Mouse (Mus musculus) cortical plate, adult 2 months (tissue): ENCODE measurements around the gene Plrg1. TPM values are rescaled to one million over a fixed set of nuclear protein-coding genes. Genes with fewer than 3 reads are reported as not detected.

Source experiments
- H3K27ac ChIP-seq: fragments of 200-500 bp; 2 replicates; pipeline ENCODE4 v1.5.1; 2012; ENCODE audit warnings: low read length, control low read depth, inconsistent platforms; ENCODE audit not compliant: insufficient read depth
- H3K4me1 ChIP-seq: fragments of 200-500 bp; 2 replicates; pipeline ENCODE4 v1.6.1; 2011; ENCODE audit warnings: low read length; ENCODE audit not compliant: control insufficient read depth, insufficient read depth
- H3K4me3 ChIP-seq: fragments of 200-500 bp; 2 replicates; pipeline ENCODE4 v1.5.1; 2011; ENCODE audit warnings: mild to moderate bottlenecking, low read length, control low read depth; ENCODE audit not compliant: insufficient read depth
- CTCF ChIP-seq: fragments of 200-500 bp; IDR thresholded peaks from 2 replicates; pipeline ENCODE4 v1.5.1; 2011; ENCODE audit warnings: mild to moderate bottlenecking, control low read depth, low read length; ENCODE audit not compliant: insufficient read depth; ENCODE audit errors: extremely low read depth
- POLR2A ChIP-seq: fragments of 200-500 bp; IDR thresholded peaks from 2 replicates; pipeline ENCODE4 v1.6.1; 2011; ENCODE audit warnings: mild to moderate bottlenecking, low read length, control low read depth; ENCODE audit not compliant: insufficient read depth; ENCODE audit errors: extremely low read depth
- polyA plus RNA-seq: library from polyadenylated mRNA; depleted of rRNA; stranded (reverse); fragments of >200 nt; gene quantifications from 2 replicates; pipeline ENCODE4 v1.2.3, GENCODE M21; 2012

The Plrg1 gene
- polyA plus RNA-seq, 1 experiment, result 45.0 TPM

DNA sequence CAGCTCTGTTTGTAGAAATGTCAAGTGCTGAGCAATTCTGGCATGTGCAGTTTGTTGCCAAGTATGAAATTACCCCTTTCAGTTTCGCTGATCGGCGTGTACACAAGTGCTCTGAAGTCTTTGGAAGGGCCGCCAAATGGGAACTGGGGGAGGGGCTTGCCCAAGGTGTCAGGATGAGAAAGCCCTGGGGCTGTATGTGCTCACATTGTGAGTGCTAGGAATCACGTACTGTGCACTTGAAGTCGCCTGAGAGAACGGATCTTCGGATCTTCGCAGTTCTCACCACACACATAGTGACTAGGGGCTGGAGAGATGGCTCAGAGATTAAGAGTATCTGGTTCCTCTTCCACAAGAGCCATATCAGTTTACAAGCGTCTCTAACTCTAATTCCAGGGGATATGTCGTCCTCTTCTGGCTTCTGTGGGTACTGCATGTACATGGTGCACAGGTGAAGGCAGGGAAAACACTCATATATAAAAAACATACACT is 25.3 kb downstream of the Plrg1 start:
- Histone ChIP-seq H3K4me3 (no peak overlapping the region), H3K4me1 (no peaks in the 10 kb centered on the region)
- peak; percentile 80 for TF ChIP-seq CTCF
- no peak for TF ChIP-seq POLR2A

DNA sequence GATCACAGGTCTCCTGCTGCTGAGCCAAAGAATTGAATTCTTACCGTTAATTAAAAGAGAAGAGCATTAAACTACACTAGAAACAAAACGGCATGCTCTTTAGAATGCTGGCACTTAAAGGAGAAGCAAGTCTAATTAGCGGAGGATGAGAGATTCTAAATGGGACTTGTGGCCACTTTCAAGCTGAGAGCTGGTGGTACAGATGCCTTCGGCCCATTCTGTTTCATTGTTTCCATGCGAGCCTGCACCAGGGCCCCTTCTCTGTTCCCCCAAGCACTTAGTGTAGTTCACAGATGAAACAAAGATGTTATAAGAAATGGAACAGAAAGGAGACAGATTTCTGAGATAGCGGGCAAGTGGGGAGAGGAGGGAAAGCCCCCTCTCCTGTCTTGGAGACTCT is 42.3 kb downstream of the Plrg1 start:
- H3K27ac ChIP-seq, result no peak overlapping the region
- TF ChIP-seq CTCF (no peak), POLR2A (no peak)
- H3K4me1 ChIP-seq, result no peaks in the 10 kb centered on the region
- H3K4me3 ChIP-seq, result no peak overlapping the region

More for the DNA sequence above, 25.3 kb downstream of the Plrg1 start:
- no peak overlapping the region for H3K27ac ChIP-seq

DNA sequence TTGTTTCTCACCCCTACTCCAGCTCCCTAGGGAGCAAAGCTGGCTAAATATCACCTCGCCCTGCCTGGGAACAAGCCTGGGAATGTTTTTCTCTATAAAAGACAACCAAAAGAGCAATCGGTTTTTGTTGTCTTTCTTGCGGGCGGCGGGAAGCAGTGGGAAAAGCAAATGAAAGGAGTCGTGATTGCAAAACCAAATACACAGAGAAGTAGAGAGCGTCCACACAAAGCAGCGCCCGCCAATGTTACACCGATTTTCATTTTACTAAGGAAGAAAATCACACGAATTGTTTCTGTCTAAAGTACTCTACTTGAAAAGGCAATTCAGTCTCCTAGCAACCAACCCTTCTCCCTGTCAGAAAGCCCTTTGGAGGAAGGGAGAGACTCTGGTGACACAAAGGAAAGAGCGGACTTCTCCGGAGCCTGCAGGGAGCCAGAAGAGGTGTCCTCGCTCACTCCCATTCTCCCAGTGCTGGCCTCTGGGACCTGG is 43.3 kb downstream of the Plrg1 start:
- TF ChIP-seq CTCF (no peak), POLR2A (no peak)
- Histone ChIP-seq H3K4me1 (no peaks in the 10 kb centered on the region), H3K4me3 (no peak overlapping the region), H3K27ac (no peak overlapping the region)

DNA sequence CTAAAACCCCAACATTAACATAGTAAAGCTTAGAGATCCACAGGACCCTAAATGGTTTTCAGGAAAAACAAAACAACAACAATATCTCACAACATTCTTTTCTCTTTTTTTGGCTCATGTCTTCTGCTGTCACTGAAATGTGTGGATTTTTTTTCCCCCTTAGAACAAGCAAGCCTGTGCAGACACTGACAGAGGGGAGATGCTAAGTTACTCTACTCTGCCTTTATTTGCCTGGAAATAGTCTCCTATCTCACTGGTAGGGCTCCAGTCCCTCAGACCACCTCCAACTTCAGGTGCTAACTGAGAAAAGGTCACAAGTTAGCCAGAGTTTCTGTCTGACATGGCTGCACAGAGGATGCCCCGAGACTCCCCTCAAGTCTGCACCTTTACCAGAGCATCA is 43.8 kb downstream of the Plrg1 start:
- no peak overlapping the region for H3K27ac ChIP-seq

DNA sequence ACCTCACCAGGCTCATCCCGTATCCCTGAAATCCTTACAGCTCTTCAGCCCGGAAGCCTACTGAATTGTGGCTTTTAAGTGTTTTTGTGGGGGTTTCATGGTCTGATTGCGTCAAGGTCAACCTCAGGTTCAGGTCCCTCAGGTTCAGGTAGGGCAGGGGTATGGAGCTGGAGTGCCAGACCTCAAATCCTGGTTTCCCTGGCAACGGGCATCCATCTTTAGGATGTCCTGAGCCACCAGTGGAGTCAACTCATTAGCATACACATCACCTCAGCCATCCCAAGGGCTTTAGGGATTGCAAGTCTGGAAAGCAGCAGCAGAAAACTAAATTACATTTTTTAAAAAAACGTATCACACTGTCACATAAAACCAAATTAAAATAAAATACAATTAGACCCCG is 44.3 kb downstream of the Plrg1 start:
- H3K4me3 ChIP-seq, result no peak overlapping the region
- no peak for TF ChIP-seq CTCF
- no peak for TF ChIP-seq POLR2A
- no peak overlapping the region for H3K27ac ChIP-seq
- no peaks in the 10 kb centered on the region for H3K4me1 ChIP-seq

More for the DNA sequence above, 43.8 kb downstream of the Plrg1 start:
- TF ChIP-seq CTCF (no peak), POLR2A (no peak)
- no peaks in the 10 kb centered on the region for H3K4me1 ChIP-seq
- H3K4me3 ChIP-seq, result no peak overlapping the region

DNA sequence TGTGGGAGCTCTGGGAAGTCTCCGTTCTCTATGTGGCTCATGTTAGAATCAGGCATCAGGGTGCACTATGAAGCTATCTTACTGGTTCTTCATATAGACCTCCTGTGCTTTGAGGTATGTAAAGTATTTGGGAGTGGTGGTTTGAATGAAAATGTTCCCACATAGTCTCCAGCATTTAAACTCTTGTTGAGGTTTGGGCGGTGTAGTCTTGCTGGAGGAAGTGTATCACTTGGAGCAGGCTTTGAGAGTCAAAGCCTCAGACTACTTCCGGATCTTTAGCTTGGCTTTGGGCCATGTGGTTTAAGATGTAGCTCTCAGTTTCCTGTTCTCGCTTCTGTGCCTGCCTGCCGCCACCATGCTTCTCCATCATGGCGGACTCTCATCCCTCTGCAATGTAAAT is 47.0 kb downstream of the Plrg1 start:
- no peak overlapping the region for H3K27ac ChIP-seq
- H3K4me1 ChIP-seq, result no peaks in the 10 kb centered on the region
- TF ChIP-seq POLR2A, result no peak
- TF ChIP-seq CTCF, result no peak
- no peak overlapping the region for H3K4me3 ChIP-seq

DNA sequence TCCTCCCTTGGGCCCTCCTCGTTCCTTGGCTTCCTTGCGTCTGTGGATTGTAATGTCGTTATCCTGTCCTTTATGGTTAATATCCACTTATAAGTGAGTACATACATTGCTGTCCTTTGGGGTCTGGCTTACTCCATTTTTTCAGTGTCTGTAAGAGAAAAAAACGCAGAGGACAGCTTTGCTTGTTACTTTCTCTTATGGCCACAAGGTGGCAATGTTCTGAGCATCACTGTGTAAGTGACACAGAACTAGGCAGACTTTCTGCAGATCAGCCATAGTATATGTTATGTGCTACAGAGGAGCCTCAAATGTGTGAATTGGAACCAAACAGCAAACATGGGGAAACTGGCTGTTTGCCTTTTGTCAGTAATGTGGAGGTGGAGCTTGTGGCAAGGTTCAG is 54.8 kb downstream of the Plrg1 start:
- Histone ChIP-seq H3K4me1 (peaks cover 8% of the 10 kb centered on the region), H3K27ac (no peak overlapping the region), H3K4me3 (no peak overlapping the region)
- TF ChIP-seq POLR2A, result no peak
- TF ChIP-seq CTCF, result peak; percentile 41; the same call in 1 of the 2 replicates

DNA sequence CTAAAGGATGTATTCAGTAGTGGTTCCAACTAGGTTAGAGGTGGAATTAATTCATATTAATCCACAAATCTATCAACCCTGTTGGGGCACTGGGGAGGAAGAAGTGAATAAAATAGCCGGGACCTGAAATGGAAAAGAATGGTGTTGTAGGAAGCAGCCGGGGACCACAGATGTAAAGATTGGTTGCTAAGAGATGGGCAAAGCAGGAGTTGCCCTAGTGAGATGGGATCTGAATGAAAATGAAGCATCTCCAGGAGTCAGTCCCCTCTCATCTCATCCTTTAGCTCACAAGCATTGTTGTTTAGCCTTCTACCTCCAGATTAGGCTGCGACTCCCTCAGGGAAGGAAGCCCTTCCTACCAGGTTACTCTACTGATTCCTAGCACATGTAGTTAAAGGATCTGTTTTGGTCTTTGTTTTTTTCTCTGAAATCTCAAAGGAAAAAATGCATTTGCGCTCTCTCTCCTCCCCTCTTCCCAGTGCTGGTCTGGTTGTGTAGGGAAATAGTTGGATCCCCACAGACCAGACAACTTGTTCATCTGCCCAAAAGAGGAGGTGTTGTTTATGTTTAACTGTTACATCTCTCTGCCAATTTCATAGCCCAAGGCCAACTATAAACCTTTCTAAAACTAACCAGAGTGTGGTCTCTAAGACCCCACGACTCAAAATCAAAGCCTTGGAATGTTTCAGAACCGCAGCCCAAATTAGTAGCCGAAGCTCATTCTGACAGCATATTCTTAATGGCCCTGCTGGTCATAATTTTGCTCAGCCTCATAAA is 56.4 kb downstream of the Plrg1 start:
- peaks cover 8% of the 10 kb centered on the region for H3K4me1 ChIP-seq
- no peak overlapping the region for H3K27ac ChIP-seq
- TF ChIP-seq POLR2A (no peak), CTCF (no peak)
- H3K4me3 ChIP-seq, result no peak overlapping the region

DNA sequence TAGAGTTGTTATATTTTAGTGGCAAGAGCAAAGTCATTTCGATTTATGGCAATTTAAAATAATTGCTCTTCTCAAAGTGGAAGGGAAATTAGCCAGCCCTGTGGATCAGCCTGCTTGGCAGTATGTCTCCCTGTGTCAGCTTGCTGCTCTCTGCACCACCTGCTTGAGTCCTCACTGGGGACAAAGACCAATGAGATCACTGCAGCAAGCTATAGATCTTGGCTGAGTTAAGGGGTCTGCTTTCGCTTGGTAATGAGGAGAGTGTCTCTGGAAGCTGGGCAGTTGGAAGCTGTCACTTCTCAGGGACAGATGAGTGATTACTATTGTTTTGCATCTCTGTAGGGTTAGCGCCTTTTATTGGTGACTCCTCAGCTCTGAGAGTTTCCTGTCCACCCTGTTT is 57.5 kb downstream of the Plrg1 start:
- Histone ChIP-seq H3K4me3 (no peak overlapping the region), H3K4me1 (peaks cover 8% of the 10 kb centered on the region), H3K27ac (no peak overlapping the region)
- no peak for TF ChIP-seq CTCF
- no peak for TF ChIP-seq POLR2A

DNA sequence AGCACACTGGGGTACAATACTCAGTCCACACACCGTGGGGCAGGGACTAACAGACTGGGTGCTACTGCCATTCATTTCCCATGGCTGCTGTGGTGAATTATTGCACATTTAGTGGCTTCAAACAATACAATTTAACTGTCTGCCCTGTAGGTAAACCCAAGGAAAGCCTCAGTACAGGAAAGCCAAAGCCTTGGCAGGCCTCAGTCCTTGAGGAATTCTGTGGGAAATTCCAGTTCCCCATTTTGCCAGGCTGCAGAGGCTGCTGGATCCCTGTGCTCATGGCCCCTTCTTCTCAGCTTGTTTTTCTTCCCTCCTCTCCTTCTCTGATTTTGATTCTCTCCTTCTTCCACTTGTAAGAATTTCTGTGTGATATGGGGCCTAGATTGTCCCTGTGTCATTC is 59.6 kb downstream of the Plrg1 start:
- H3K4me3 ChIP-seq, result no peak overlapping the region
- TF ChIP-seq CTCF (no peak), POLR2A (no peak)
- peaks cover 8% of the 10 kb centered on the region for H3K4me1 ChIP-seq
- H3K27ac ChIP-seq, result no peak overlapping the region
